Mouse (Mus musculus) hindbrain, postnatal 0 days (tissue): ENCODE data around the gene Yipf4. TPM values are rescaled to one million over a fixed set of nuclear protein-coding genes. Genes with fewer than 3 reads are reported as not detected.
A peak's percentile ranks its signal among the peaks of the same experiment; 100 is the strongest.

Experiments
- ATAC-seq: fragments of 200-750 bp; cut with Nextera tagmentation; 2 replicates; pipeline ENCODE4 v1.8.0; 2017; ENCODE audit warnings: mild to moderate bottlenecking, moderate TSS enrichment, moderate library complexity
- DNase-seq: peaks from one replicate; pipeline ENCODE4 v3.0.0-alpha.2; 2015; ENCODE audit warnings: low spot score
- H3K27ac ChIP-seq: fragments of 300-500 bp; sonication (generic); 2 replicates; pipeline ENCODE4 v1.5.1; 2014; ENCODE audit warnings: mild to moderate bottlenecking
- H3K27me3 ChIP-seq: fragments of 300-500 bp; sonication (generic); 2 replicates; pipeline ENCODE4 v1.6.1; 2014; ENCODE audit warnings: low read length, mixed read lengths; ENCODE audit not compliant: insufficient read depth
- H3K36me3 ChIP-seq: fragments of 300-500 bp; sonication (generic); 2 replicates; pipeline ENCODE4 v1.6.1; 2014; ENCODE audit warnings: low read length, mixed read lengths; ENCODE audit not compliant: insufficient read depth
- H3K4me1 ChIP-seq: fragments of 300-500 bp; sonication (generic); 2 replicates; pipeline ENCODE4 v1.6.1; 2014; ENCODE audit warnings: antibody characterized with exemption, low read length, mixed read lengths; ENCODE audit not compliant: insufficient read depth
- H3K4me2 ChIP-seq: fragments of 300-500 bp; sonication (generic); 2 replicates; pipeline ENCODE4 v1.6.1; 2014; ENCODE audit warnings: low read depth, mild to moderate bottlenecking, low read length, moderate library complexity, mixed read lengths
- H3K4me3 ChIP-seq: fragments of 300-500 bp; sonication (generic); 2 replicates; pipeline ENCODE4 v1.5.1; 2014; ENCODE audit warnings: low read length
- H3K9ac ChIP-seq: fragments of 300-500 bp; sonication (generic); replicated peaks from 2 replicates; pipeline ENCODE4 v1.6.1; 2014; ENCODE audit warnings: mild to moderate bottlenecking, low read length, moderate library complexity, mixed read lengths
- H3K9me3 ChIP-seq: fragments of 300-500 bp; sonication (generic); 2 replicates; pipeline ENCODE4 v1.6.1; 2016; ENCODE audit warnings: low read length, mixed read lengths
- CTCF ChIP-seq: IDR thresholded peaks from 2 replicates; pipeline ENCODE4 v1.5.1; 2016; ENCODE audit warnings: antibody characterized with exemption, control low read depth, low read depth
- WGBS: fragments of 180-500 bp; shearing (Covaris S2); extraction: QIAGEN DNeasy Blood & Tissue Kit; methylation state at CpG from one replicate; pipeline ENCODE4 v1.1.7; 2014; 5-methylcytosine and 5-hydroxymethylcytosine counted together
- polyA plus RNA-seq: library from polyadenylated mRNA; unstranded; fragments of >200 nt; fragmentation: Nextera tagmentation; extraction: Ambion mirVana; gene quantifications from 2 replicates; pipeline ENCODE4 v1.2.1, GENCODE M21; 2015
- total RNA-seq: library from RNA; depleted of rRNA; stranded (reverse); fragments of >200 nt; gene quantifications from 2 replicates; pipeline ENCODE4 v1.2.3, GENCODE M21; 2014

Gene Yipf4
- total and polyA plus RNA-seq, 2 experiments from 2014 or later: 43.3 to 53.5 TPM

DNA sequence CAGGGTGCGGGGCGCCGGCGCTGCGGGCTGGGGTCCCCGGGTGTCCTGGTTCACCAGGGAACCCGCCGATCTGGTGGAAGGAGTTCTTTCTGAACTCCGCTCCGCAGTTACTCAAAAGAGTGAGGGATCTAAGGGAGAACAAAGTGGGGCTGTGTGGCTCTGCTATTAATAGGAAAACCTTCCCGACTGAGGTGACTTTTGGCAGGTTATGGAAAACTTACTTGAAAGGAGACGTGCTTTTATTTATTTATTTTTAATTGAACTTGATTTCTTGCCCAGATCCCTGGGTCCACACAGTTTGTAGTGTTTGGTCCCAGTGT is 568 bp downstream of the Yipf4 start:
- H3K4me3 ChIP-seq: peak overlapping the region; percentile 100
- TF ChIP-seq CTCF: no peak
- under 1% methylated on average over 12 of the region's 12 CpGs for WGBS
- H3K27ac ChIP-seq: peak overlapping the region; percentile 86
- DNase-seq: no peak
- ATAC-seq: no peak
- H3K4me1 ChIP-seq: no peaks in the 10 kb centered on the region
- no peaks in the 10 kb centered on the region for H3K27me3 ChIP-seq
- peaks cover 10% of the 10 kb centered on the region; the same call in 1 of the 2 replicates for H3K36me3 ChIP-seq
- peak overlapping the region; percentile 96 for H3K9ac ChIP-seq
- no peaks in the 10 kb centered on the region for H3K9me3 ChIP-seq
- peak overlapping the region; percentile 72 for H3K4me2 ChIP-seq

DNA sequence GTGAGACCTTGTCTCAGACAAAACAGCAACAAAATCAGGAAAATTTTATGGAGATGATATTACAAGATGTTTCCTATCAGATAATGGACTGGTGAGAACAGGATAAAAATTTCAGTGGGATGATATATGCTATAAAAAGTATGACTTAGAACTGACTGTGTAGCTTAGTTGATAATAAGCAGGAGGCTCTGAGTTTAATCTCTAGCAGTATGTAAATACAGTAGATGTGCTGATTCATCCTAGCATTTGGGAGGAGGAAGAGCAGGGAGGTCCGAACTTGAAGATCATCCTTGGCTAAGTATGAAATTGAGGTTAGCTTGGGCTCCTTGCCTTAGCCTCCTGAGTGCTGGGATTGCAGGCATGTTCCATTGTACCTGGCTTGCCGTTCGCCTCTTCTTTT is 2.3 kb downstream of the Yipf4 start:
- Histone ChIP-seq H3K4me2 (no peak overlapping the region), H3K36me3 (peaks cover 16% of the 10 kb centered on the region; the same call in 1 of the 2 replicates), H3K27me3 (no peaks in the 10 kb centered on the region), H3K27ac (no peak overlapping the region), H3K9me3 (no peaks in the 10 kb centered on the region), H3K4me3 (no peak overlapping the region), H3K4me1 (no peaks in the 10 kb centered on the region), H3K9ac (no peak overlapping the region)
- WGBS: 95% methylated on average over 3 of the region's 3 CpGs
- DNase-seq (no peak), ATAC-seq (no peak)
- no peak for TF ChIP-seq CTCF

DNA sequence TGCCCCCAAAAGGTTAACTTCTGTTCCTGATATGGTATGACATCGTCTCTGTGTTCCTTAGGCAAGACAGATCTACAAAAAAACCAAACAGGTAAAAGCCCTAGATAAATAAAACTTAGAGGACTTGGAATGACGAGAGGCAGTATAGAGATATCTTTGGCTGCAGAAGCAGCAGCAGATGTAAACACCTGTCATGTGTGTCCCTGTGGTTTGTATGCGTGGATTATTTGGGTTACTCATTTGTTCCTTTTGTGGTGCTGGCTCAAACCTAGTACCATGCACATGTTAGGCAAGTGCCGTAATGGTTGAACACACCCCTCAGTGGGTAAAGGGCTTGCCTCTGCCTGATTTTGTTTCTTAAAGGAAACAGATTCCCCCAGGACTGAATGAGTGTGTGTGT is 10.9 kb downstream of the Yipf4 start:
- no peaks in the 10 kb centered on the region for H3K4me1 ChIP-seq
- H3K36me3 ChIP-seq: peaks cover 21% of the 10 kb centered on the region
- H3K9me3 ChIP-seq: no peaks in the 10 kb centered on the region
- H3K27ac ChIP-seq: no peak overlapping the region
- no peak overlapping the region for H3K4me2 ChIP-seq
- H3K27me3 ChIP-seq: no peaks in the 10 kb centered on the region
- ATAC-seq (no peak), DNase-seq (no peak)
- 92% methylated on average over 4 of the region's 4 CpGs for WGBS
- no peak overlapping the region for H3K9ac ChIP-seq
- TF ChIP-seq CTCF: no peak
- no peak overlapping the region for H3K4me3 ChIP-seq

DNA sequence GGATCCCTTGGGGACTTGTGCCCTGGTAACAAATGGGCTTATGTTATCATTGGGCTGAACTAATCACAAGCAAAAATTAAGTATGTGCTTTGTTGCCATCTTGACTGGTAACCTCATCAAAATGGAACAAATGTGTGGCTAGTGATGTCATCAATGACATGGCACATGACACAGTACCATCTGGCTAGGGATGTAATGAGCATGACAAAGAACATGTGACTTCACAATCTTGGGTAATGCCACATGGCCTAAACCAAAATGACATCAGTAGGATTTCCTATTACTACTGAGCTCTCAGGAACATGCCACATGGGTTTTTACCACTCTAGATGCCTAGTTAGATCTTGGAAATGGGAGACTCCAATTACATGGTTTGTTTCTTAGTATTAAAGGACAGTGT is 11.8 kb downstream of the Yipf4 start:
- Histone ChIP-seq H3K36me3 (peaks cover 15% of the 10 kb centered on the region), H3K4me1 (no peaks in the 10 kb centered on the region), H3K4me2 (no peak overlapping the region), H3K9ac (no peak overlapping the region), H3K27me3 (no peaks in the 10 kb centered on the region), H3K9me3 (no peaks in the 10 kb centered on the region), H3K4me3 (no peak overlapping the region), H3K27ac (no peak overlapping the region)
- ATAC-seq: no peak
- no peak for TF ChIP-seq CTCF
- DNase-seq: no peak

DNA sequence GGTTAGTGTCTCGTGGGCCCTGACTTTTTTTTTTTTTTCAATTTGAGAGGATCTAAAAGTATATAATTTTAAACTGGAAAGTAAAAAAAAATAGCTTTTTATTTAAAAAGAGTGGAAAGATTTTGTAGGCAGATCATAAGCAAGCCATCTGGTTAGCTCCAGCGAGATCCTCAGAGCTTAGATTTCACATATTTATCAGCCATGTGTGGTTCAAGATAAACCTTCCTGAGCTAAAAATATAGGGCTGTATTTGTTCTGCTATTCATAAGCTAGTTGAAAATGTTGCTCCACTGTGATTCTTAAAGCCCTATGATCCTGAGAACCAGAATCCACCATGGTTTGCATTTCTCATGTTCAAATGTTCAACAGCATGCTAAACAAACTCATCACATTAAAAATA is 18.6 kb downstream of the Yipf4 start:
- ATAC-seq: no peak
- Histone ChIP-seq H3K9me3 (no peaks in the 10 kb centered on the region), H3K4me1 (no peaks in the 10 kb centered on the region), H3K4me2 (no peak overlapping the region), H3K27me3 (no peaks in the 10 kb centered on the region), H3K27ac (no peak overlapping the region), H3K36me3 (no peaks in the 10 kb centered on the region), H3K4me3 (no peak overlapping the region), H3K9ac (no peak overlapping the region)
- TF ChIP-seq CTCF: no peak
- no peak for DNase-seq
- 77% methylated on average over 2 of the region's 2 CpGs for WGBS

DNA sequence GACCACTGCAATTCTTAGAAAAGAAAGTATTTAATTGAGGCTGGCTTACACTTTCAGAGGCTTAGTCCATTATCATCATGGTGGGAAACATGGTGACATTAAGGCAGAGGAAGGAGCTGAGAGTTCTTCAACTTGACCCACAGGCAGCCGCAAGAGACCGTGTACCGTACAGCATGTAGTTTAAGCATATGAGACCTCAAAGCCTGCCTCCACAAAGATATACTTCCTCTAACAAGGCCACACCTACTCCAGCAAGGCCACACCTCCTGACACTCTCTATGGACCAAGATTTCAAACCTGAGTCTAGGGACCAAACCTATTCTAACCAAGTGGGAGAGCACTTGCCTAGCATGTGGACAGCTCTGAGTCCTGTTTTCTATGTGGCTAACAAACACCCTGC is 19.3 kb downstream of the Yipf4 start:
- 88% methylated on average over 3 of the region's 3 CpGs for WGBS
- Histone ChIP-seq H3K36me3 (no peaks in the 10 kb centered on the region), H3K27me3 (no peaks in the 10 kb centered on the region), H3K9me3 (no peaks in the 10 kb centered on the region), H3K4me3 (no peak overlapping the region), H3K4me2 (no peak overlapping the region), H3K27ac (no peak overlapping the region), H3K9ac (no peak overlapping the region), H3K4me1 (no peaks in the 10 kb centered on the region)
- no peak for ATAC-seq
- no peak for TF ChIP-seq CTCF
- DNase-seq: no peak

DNA sequence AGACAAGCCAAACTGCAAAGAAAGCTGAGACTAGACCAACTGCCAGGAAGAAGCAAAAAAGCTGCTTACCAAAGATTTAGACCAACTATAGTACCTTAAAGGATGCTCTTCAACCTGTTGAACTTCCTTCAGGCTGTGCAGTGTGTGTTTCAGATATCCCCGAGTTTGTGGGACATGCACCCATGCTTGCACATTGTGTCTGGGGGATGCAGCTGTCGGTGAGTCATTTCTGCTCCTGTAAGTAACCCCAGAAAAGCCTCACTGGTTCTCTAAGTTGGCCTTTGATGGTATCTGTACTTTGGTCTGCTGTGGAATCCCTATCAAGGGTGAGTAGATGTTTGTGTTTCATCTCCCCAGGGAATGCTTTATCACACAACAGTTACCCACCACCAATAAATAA is 23.0 kb downstream of the Yipf4 start:
- WGBS: 88% methylated on average over 2 of the region's 2 CpGs
- no peak overlapping the region for H3K4me3 ChIP-seq
- ATAC-seq (no peak), DNase-seq (no peak)
- TF ChIP-seq CTCF: no peak
- no peak overlapping the region for H3K4me2 ChIP-seq
- H3K4me1 ChIP-seq: no peaks in the 10 kb centered on the region
- H3K27me3 ChIP-seq: no peaks in the 10 kb centered on the region
- no peak overlapping the region for H3K27ac ChIP-seq
- H3K9ac ChIP-seq: no peak overlapping the region
- no peaks in the 10 kb centered on the region for H3K9me3 ChIP-seq
- no peaks in the 10 kb centered on the region for H3K36me3 ChIP-seq
